Mouse (Mus musculus): ENCODE measurements around the gene Vmn1r233. TPM values are rescaled to one million over a fixed set of nuclear protein-coding genes. Genes with fewer than 3 reads are reported as not detected.

Vmn1r233 gene
- not detected in 2 replicates for polyA plus RNA-seq (2014; fragmentation: Nextera tagmentation; extraction: Ambion mirVana)

- no peaks in the 10 kb centered on the region for H3K9me3 ChIP-seq (ENCODE audit: control insufficient read depth, low read length)
- no peak for ATAC-seq (ENCODE audit: insufficient number of reproducible peaks, insufficient read depth, low FRiP score, low read depth)
- H3K27ac ChIP-seq (replicated peaks in 1 of 2; ENCODE audit: control insufficient read depth in 1 of 2, insufficient read depth in 1 of 2, low read depth in 2 of 2, low read length in 2 of 2) = no peak within 1 kb of the TSS
- H3K27me3 ChIP-seq (ENCODE audit: control insufficient read depth, insufficient read depth, low read length) = no peaks in the 10 kb centered on the region
- no peaks in the 10 kb centered on the region for H3K36me3 ChIP-seq (ENCODE audit: control insufficient read depth, insufficient read depth, low read length)
- no peak within 1 kb of the TSS for H3K4me3 ChIP-seq (ENCODE audit: control insufficient read depth in 1 of 2, insufficient read depth in 1 of 2, low read depth in 1 of 2, low read length in 2 of 2)
- H3K9ac ChIP-seq (ENCODE audit: low read length) = no peak within 1 kb of the TSS
- H3K4me1 ChIP-seq (ENCODE audit: control insufficient read depth in 2 of 2, insufficient read depth in 2 of 2, low read length in 2 of 2) = no peaks in the 10 kb centered on the region
- no peak within 1 kb of the TSS for H3K4me2 ChIP-seq (ENCODE audit: low read length)
These were observed at the start of gene Vmn1r233 for GRCm38 (mm10) chr17:20996364-20996763. TSS of gene Vmn1r233 (minus strand) at chr17:20996464.

DNA sequence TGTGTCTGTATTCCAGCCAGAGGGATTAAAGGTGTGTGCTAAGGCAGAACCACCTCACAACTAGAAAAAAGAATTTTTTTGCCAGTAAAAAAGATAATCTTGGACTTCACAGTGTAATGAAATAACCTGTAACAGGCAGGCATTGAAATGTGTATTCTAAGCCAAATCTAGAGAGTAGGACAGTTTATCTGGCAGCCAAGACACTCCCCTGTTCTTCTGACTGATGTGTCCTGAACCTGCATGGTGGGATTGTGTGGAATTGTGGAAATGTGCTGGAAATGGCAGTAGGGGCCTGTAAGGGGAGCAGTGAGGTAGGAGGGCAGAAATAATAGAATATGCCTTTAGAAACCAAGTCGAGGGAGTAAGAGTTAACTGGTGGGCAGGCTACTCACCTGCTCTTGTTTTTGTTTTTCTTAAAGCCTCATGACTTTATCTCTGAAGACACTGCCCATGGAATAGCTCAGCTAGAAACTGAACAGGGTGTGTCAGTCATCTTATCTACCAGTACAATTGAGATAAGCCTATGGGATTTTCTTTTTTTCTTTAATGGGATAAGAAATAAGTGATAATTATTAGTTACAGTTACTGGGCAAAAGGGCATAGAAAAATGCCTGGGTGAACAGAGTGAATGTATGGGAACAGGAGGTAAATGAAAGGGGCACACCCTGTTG is 22.3 kb upstream of the Vmn1r233 start:
- Histone ChIP-seq H3K9ac (ENCODE audit: low read length) (no peak overlapping the region), H3K4me1 (ENCODE audit: control insufficient read depth in 2 of 2, insufficient read depth in 2 of 2, low read length in 2 of 2) (no peaks in the 10 kb centered on the region), H3K27ac (replicated peaks in 1 of 2; ENCODE audit: control insufficient read depth in 1 of 2, insufficient read depth in 1 of 2, low read depth in 2 of 2, low read length in 2 of 2) (no peak overlapping the region), H3K27me3 (ENCODE audit: control insufficient read depth, insufficient read depth, low read length) (no peaks in the 10 kb centered on the region), H3K36me3 (ENCODE audit: control insufficient read depth, insufficient read depth, low read length) (peaks cover 80% of the 10 kb centered on the region), H3K9me3 (ENCODE audit: control insufficient read depth, low read length) (no peaks in the 10 kb centered on the region), H3K4me2 (ENCODE audit: low read length) (no peak overlapping the region), H3K4me3 (ENCODE audit: control insufficient read depth in 1 of 2, insufficient read depth in 1 of 2, low read depth in 1 of 2, low read length in 2 of 2) (no peak overlapping the region)
- ATAC-seq (ENCODE audit: insufficient number of reproducible peaks, insufficient read depth, low FRiP score, low read depth) = no peak
- WGBS = 63% methylated on average over 1 of the region's 1 CpGs

DNA sequence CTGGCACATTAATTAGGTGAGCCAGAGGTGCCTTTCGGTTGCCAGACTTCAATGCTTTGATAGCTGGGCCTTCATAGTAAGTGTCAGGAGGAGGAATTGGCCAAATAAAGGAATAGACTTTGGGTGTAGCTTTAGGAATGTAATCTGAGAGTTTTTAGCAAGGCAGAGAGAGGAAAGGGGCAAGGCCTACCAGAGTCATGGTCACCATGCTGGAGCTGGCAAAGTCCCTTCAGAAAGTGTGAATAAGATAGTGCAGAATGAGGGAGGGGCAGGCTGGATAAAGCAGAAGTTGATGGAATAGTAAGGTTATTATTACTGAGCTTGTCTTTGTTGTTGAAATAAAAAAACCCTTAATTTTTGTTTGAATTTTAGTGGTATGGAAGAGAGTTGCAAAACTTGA is 13.5 kb upstream of the Vmn1r233 start:
- Histone ChIP-seq H3K9ac (ENCODE audit: low read length) (peak overlapping the region; percentile 94), H3K36me3 (ENCODE audit: control insufficient read depth, insufficient read depth, low read length) (peaks cover 34% of the 10 kb centered on the region), H3K4me2 (ENCODE audit: low read length) (peak overlapping the region; percentile 95), H3K27me3 (ENCODE audit: control insufficient read depth, insufficient read depth, low read length) (no peaks in the 10 kb centered on the region), H3K27ac (replicated peaks in 1 of 2; ENCODE audit: control insufficient read depth in 1 of 2, insufficient read depth in 1 of 2, low read depth in 2 of 2, low read length in 2 of 2) (peak overlapping the region; percentile 82 to 86; a peak in 3 of 4 replicates), H3K9me3 (ENCODE audit: control insufficient read depth, low read length) (no peaks in the 10 kb centered on the region), H3K4me3 (ENCODE audit: control insufficient read depth in 1 of 2, insufficient read depth in 1 of 2, low read depth in 1 of 2, low read length in 2 of 2) (peak overlapping the region; percentile 71 to 74), H3K4me1 (ENCODE audit: control insufficient read depth in 2 of 2, insufficient read depth in 2 of 2, low read length in 2 of 2) (peaks cover 8 to 17% of the 10 kb centered on the region in 2 experiments)
- WGBS = 27% methylated on average over 1 of the region's 1 CpGs
- no peak for ATAC-seq (ENCODE audit: insufficient number of reproducible peaks, insufficient read depth, low FRiP score, low read depth)

GRCm38 (mm10) chr17:21008382-21009331 is 12.4 kb upstream of the Vmn1r233 start, which contains the start of gene Zfp160:
TSS of gene Zfp160 (plus strand) at chr17:21008903.
- Histone ChIP-seq H3K4me3 (ENCODE audit: control insufficient read depth in 1 of 2, insufficient read depth in 1 of 2, low read depth in 1 of 2, low read length in 2 of 2) (peak within 1 kb of the TSS; percentile 71 to 74), H3K4me1 (ENCODE audit: control insufficient read depth in 2 of 2, insufficient read depth in 2 of 2, low read length in 2 of 2) (peaks cover 8 to 17% of the 10 kb centered on the region in 2 experiments), H3K4me2 (ENCODE audit: low read length) (peak within 1 kb of the TSS; percentile 95), H3K36me3 (ENCODE audit: control insufficient read depth, insufficient read depth, low read length) (peaks cover 25% of the 10 kb centered on the region), H3K9me3 (ENCODE audit: control insufficient read depth, low read length) (no peaks in the 10 kb centered on the region), H3K9ac (ENCODE audit: low read length) (peak within 1 kb of the TSS; percentile 94), H3K27me3 (ENCODE audit: control insufficient read depth, insufficient read depth, low read length) (no peaks in the 10 kb centered on the region), H3K27ac (replicated peaks in 1 of 2; ENCODE audit: control insufficient read depth in 1 of 2, insufficient read depth in 1 of 2, low read depth in 2 of 2, low read length in 2 of 2) (peak within 1 kb of the TSS; percentile 82 to 86)
- ATAC-seq (ENCODE audit: insufficient number of reproducible peaks, insufficient read depth, low FRiP score, low read depth) = peak; percentile 92
- WGBS = 5% methylated on average over 36 of the region's 36 CpGs

GRCm38 (mm10) chr17:20993716-20994115 is 2.5 kb downstream of the Vmn1r233 start:
- Histone ChIP-seq H3K9ac (ENCODE audit: low read length) (no peak overlapping the region), H3K36me3 (ENCODE audit: control insufficient read depth, insufficient read depth, low read length) (no peaks in the 10 kb centered on the region), H3K4me2 (ENCODE audit: low read length) (no peak overlapping the region), H3K9me3 (ENCODE audit: control insufficient read depth, low read length) (no peaks in the 10 kb centered on the region), H3K27me3 (ENCODE audit: control insufficient read depth, insufficient read depth, low read length) (no peaks in the 10 kb centered on the region), H3K4me3 (ENCODE audit: control insufficient read depth in 1 of 2, insufficient read depth in 1 of 2, low read depth in 1 of 2, low read length in 2 of 2) (no peak overlapping the region), H3K4me1 (ENCODE audit: control insufficient read depth in 2 of 2, insufficient read depth in 2 of 2, low read length in 2 of 2) (no peaks in the 10 kb centered on the region), H3K27ac (replicated peaks in 1 of 2; ENCODE audit: control insufficient read depth in 1 of 2, insufficient read depth in 1 of 2, low read depth in 2 of 2, low read length in 2 of 2) (no peak overlapping the region)
- no peak for ATAC-seq (ENCODE audit: insufficient number of reproducible peaks, insufficient read depth, low FRiP score, low read depth)
- WGBS = 59% methylated on average over 2 of the region's 2 CpGs

DNA sequence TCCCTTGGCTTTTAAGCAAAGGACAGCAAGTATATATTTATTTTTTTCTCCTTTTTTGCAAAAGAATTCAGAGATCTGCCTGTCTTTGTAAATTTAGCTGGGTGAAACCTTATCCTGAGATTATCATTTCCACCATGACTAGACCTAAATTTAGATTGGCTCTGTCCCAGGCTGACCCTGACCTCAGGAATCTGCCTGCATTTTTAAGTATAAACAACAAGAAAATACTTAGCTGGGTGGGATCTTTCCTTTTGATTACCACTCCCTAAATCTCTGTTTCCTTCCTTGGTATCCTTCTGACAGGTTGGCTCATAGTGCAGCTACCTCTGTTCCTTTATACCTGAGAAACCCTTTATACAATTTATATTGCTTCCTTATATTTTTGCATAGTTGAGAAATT is 29.6 kb downstream of the Vmn1r233 start:
- Histone ChIP-seq H3K36me3 (ENCODE audit: control insufficient read depth, insufficient read depth, low read length) (peaks cover 82% of the 10 kb centered on the region), H3K4me3 (ENCODE audit: control insufficient read depth in 1 of 2, insufficient read depth in 1 of 2, low read depth in 1 of 2, low read length in 2 of 2) (no peak overlapping the region), H3K4me1 (ENCODE audit: control insufficient read depth in 2 of 2, insufficient read depth in 2 of 2, low read length in 2 of 2) (no peaks in the 10 kb centered on the region), H3K27me3 (ENCODE audit: control insufficient read depth, insufficient read depth, low read length) (no peaks in the 10 kb centered on the region), H3K4me2 (ENCODE audit: low read length) (no peak overlapping the region), H3K9me3 (ENCODE audit: control insufficient read depth, low read length) (no peaks in the 10 kb centered on the region), H3K9ac (ENCODE audit: low read length) (no peak overlapping the region), H3K27ac (replicated peaks in 1 of 2; ENCODE audit: control insufficient read depth in 1 of 2, insufficient read depth in 1 of 2, low read depth in 2 of 2, low read length in 2 of 2) (no peak overlapping the region)
- no peak for ATAC-seq (ENCODE audit: insufficient number of reproducible peaks, insufficient read depth, low FRiP score, low read depth)

GRCm38 (mm10) chr17:20965421-20965820 is 30.8 kb downstream of the Vmn1r233 start:
- no peak overlapping the region for H3K27ac ChIP-seq (replicated peaks in 1 of 2; ENCODE audit: control insufficient read depth in 1 of 2, insufficient read depth in 1 of 2, low read depth in 2 of 2, low read length in 2 of 2)
- no peak overlapping the region for H3K9ac ChIP-seq (ENCODE audit: low read length)
- no peaks in the 10 kb centered on the region for H3K4me1 ChIP-seq (ENCODE audit: control insufficient read depth in 2 of 2, insufficient read depth in 2 of 2, low read length in 2 of 2)
- peak; percentile 44; the same call in 1 of the 2 replicates for ATAC-seq (ENCODE audit: insufficient number of reproducible peaks, insufficient read depth, low FRiP score, low read depth)
- H3K4me2 ChIP-seq (ENCODE audit: low read length) = no peak overlapping the region
- no peak overlapping the region for H3K4me3 ChIP-seq (ENCODE audit: control insufficient read depth in 1 of 2, insufficient read depth in 1 of 2, low read depth in 1 of 2, low read length in 2 of 2)
- H3K9me3 ChIP-seq (ENCODE audit: control insufficient read depth, low read length) = no peaks in the 10 kb centered on the region
- H3K27me3 ChIP-seq (ENCODE audit: control insufficient read depth, insufficient read depth, low read length) = no peaks in the 10 kb centered on the region
- WGBS = 92% methylated on average over 4 of the region's 4 CpGs
- H3K36me3 ChIP-seq (ENCODE audit: control insufficient read depth, insufficient read depth, low read length) = peaks cover 95% of the 10 kb centered on the region

Data from heart, embryonic 14.5 days (tissue).